Mouse (Mus musculus): ENCODE data around the gene Acot7.

DNA sequence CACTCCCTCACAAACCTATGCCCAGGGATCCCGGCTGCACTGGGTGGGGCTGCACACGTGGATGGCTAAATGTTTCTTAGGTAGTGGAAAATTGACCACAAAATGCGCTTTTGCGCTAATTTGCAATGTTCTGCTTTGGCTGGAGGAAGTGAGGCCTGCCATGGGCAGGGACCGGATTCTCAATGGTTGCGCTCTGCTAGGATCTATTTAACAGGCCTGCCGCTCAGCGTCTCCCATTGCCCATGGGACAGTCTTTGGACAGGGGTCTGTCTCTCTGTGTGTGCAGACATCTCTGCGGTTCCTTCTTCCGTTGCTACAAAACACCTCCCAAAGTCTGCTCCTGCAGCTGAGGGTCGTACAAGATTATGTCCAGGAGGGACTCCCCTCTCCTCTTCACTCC lies 113.1 kb downstream of the Acot7 start:
- TF ChIP-seq POLR2A (IDR thresholded peaks at IDR 0.05; ENCODE audit: borderline replicate concordance, extremely low read depth, insufficient read depth, insufficient read length, poor library complexity, severe bottlenecking) (no peak), CTCF (IDR thresholded peaks at IDR 0.05; ENCODE audit: borderline replicate concordance, extremely low read depth, insufficient read depth, insufficient read length) (no peak)
